Mouse (Mus musculus) liver, embryonic 14.5 days (tissue): ENCODE measurements around the gene Arrdc4. TPM values are rescaled to one million over a fixed set of nuclear protein-coding genes. Genes with fewer than 3 reads are reported as not detected.

Experiments used
- ATAC-seq: fragments of 200-750 bp; cut with Nextera tagmentation; 2 replicates; pipeline ENCODE4 v1.8.0; 2017; ENCODE audit warnings: moderate number of reproducible peaks, mild to moderate bottlenecking, moderate library complexity; ENCODE audit not compliant: insufficient read depth
- DNase-seq, 3 experiments: peaks; one replicate each; pipeline ENCODE4 v3.0.0-alpha.2; 2012 to 2013; ENCODE audit warnings: low read depth in 3 of 3, low spot score in 3 of 3
- H3K27ac ChIP-seq: fragments of 300-500 bp; sonication (generic); 2 replicates; pipeline ENCODE4 v1.5.1; 2014; ENCODE audit warnings: moderate library complexity, mild to moderate bottlenecking, control low read depth, inconsistent platforms
- H3K27me3 ChIP-seq: fragments of 300-500 bp; sonication (generic); 2 replicates; pipeline ENCODE4 v1.6.1; 2014; ENCODE audit warnings: mild to moderate bottlenecking, low read length, moderate library complexity; ENCODE audit not compliant: control insufficient read depth, insufficient read depth
- H3K36me3 ChIP-seq: fragments of 300-500 bp; sonication (generic); replicated peaks from 2 replicates; pipeline ENCODE4 v1.6.1; 2014; ENCODE audit warnings: low read depth; ENCODE audit not compliant: control insufficient read depth, insufficient read depth
- H3K4me1 ChIP-seq, 2 experiments: fragments of 200-500 bp in 1 of 2; fragments of 300-500 bp in 1 of 2; sonication (generic) in 1 of 2; replicated peaks; 2 replicates each; pipeline ENCODE4 v1.6.1; 2012 to 2014; ENCODE audit warnings: antibody characterized with exemption in 1 of 2, inconsistent platforms in 1 of 2, low read length in 1 of 2; ENCODE audit not compliant: control insufficient read depth in 2 of 2, insufficient read depth in 2 of 2
- H3K4me2 ChIP-seq: fragments of 300-500 bp; sonication (generic); 2 replicates; pipeline ENCODE4 v1.6.1; 2014; ENCODE audit warnings: low read depth, mild to moderate bottlenecking, control low read depth, moderate library complexity
- H3K4me3 ChIP-seq, 2 experiments: fragments of 200-500 bp in 1 of 2; fragments of 300-500 bp in 1 of 2; sonication (generic) in 1 of 2; 2 replicates each; pipeline ENCODE4 v1.5.1; 2012 to 2014; ENCODE audit warnings: low read depth in 2 of 2, low read length in 2 of 2, mild to moderate bottlenecking in 2 of 2, control low read depth in 1 of 2, inconsistent platforms in 1 of 2, moderate library complexity in 1 of 2; ENCODE audit not compliant: insufficient read depth in 1 of 2
- H3K9ac ChIP-seq: fragments of 300-500 bp; sonication (generic); replicated peaks from 2 replicates; pipeline ENCODE4 v1.6.1; 2014; ENCODE audit warnings: mild to moderate bottlenecking, control low read depth, moderate library complexity
- H3K9me3 ChIP-seq: fragments of 300-500 bp; sonication (generic); 2 replicates; pipeline ENCODE4 v1.6.1; 2016; ENCODE audit warnings: low read length, mixed read lengths; ENCODE audit not compliant: control insufficient read depth
- CTCF ChIP-seq: IDR thresholded peaks from 2 replicates; pipeline ENCODE4 v1.5.1; 2016; ENCODE audit warnings: antibody characterized with exemption, low read depth, control low read depth
- EP300 ChIP-seq: IDR thresholded peaks from 2 replicates; pipeline ENCODE4 v1.6.1; 2016; ENCODE audit warnings: antibody characterized with exemption, low read depth
- WGBS: fragments of 180-500 bp; shearing (Covaris S2); extraction: QIAGEN DNeasy Blood & Tissue Kit; methylation state at CpG from one replicate; pipeline ENCODE4 v1.1.7; 2014; ENCODE audit not compliant: insufficient replicate concordance; 5-methylcytosine and 5-hydroxymethylcytosine counted together
- polyA plus RNA-seq, 2 experiments: library from polyadenylated mRNA; depleted of rRNA in 1 of 2; stranded (reverse) in 1 of 2; unstranded in 1 of 2; fragments of >200 nt; fragmentation: Nextera tagmentation in 1 of 2; extraction: Ambion mirVana in 1 of 2; gene quantifications; 2 replicates each; pipeline versions ENCODE4 v1.2.1 to v1.2.3; 2012 to 2014

Gene Arrdc4
- polyA plus RNA-seq, 2 experiments: 1.4 to 4.1 TPM

- no peaks in the 10 kb centered on the region for H3K9me3 ChIP-seq
- no peaks in the 10 kb centered on the region for H3K27me3 ChIP-seq
- no peak overlapping the region for H3K4me2 ChIP-seq
- DNase-seq (no peak), ATAC-seq (no peak)
- TF ChIP-seq EP300 (no peak), CTCF (no peak)
- WGBS: 61% methylated on average over 4 of the region's 4 CpGs
- H3K4me3 ChIP-seq: no peak overlapping the region
- H3K27ac ChIP-seq: no peak overlapping the region
- no peaks in the 10 kb centered on the region for H3K36me3 ChIP-seq
- H3K4me1 ChIP-seq: no peaks in the 10 kb centered on the region
- H3K9ac ChIP-seq: no peak overlapping the region
Observed at GRCm38 (mm10) chr7:68765926-68766325, 16.9 kb upstream of the Arrdc4 start.

DNA sequence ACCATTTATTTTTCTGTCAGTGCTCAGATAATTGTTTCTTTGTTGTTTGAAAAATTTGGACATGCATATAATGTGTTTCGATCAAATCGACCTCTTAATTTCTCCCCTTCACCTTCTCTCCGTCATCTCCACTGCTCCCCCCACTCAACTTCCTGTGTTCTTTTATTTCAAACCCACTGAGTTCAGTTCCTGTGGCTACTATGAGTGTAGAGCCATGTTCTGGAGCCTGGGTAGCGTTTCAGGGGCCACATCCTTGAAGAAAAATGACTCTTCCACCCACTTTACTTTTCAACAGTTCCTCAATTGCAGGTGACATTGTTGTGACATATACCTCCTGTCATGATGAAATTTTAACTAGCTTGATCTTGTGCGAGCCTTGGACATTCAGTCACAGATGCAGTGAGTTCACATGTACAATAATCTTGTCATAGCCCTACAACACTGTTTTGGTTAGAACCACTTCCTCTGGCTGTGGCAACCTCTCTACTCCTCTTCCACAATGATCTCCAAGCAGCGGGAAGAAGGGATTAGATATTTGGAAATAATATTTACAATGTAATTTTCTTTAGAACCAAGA lies 10.2 kb upstream of the Arrdc4 start:
- no peak for DNase-seq
- H3K36me3 ChIP-seq: no peaks in the 10 kb centered on the region
- WGBS: 48% methylated on average over 6 of the region's 6 CpGs

GRCm38 (mm10) chr7:68756656-68757204 lies 7.7 kb upstream of the Arrdc4 start:
- no peak for ATAC-seq
- no peak overlapping the region for H3K9ac ChIP-seq
- H3K27me3 ChIP-seq: no peaks in the 10 kb centered on the region
- no peak overlapping the region for H3K27ac ChIP-seq
- H3K9me3 ChIP-seq: no peaks in the 10 kb centered on the region
- 74% methylated on average over 6 of the region's 6 CpGs for WGBS
- no peak overlapping the region for H3K4me2 ChIP-seq
- H3K36me3 ChIP-seq: no peaks in the 10 kb centered on the region
- no peak for TF ChIP-seq EP300
- TF ChIP-seq CTCF: no peak
- no peak overlapping the region for H3K4me3 ChIP-seq
- H3K4me1 ChIP-seq: no peaks in the 10 kb centered on the region
- no peak for DNase-seq

More for the DNA sequence above, 10.2 kb upstream of the Arrdc4 start:
- no peak overlapping the region for H3K9ac ChIP-seq
- no peak overlapping the region for H3K4me2 ChIP-seq
- no peaks in the 10 kb centered on the region for H3K9me3 ChIP-seq
- H3K27me3 ChIP-seq: no peaks in the 10 kb centered on the region
- no peak overlapping the region for H3K27ac ChIP-seq
- ATAC-seq: no peak
- H3K4me1 ChIP-seq: no peaks in the 10 kb centered on the region
- no peak for TF ChIP-seq CTCF
- TF ChIP-seq EP300: no peak
- no peak overlapping the region for H3K4me3 ChIP-seq

DNA sequence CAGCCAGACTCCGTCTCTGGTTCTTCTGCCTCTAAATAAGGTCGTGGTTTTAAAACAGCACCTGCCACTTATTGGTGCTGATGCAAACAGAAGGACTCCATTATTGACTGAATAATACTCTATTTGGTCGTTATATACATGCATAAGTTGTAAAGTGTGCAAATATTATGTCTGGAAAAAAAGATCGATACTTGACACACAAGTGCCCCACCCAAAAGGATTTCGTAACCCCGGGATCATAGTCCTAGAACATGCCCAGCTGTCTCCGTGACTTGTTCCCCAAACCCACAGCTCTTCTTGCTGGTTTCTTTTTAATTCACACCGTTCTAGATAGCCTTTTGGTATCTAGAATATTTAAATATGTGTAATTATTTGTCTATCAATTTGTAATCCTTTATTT lies 878 bp upstream of the Arrdc4 start:
- Histone ChIP-seq H3K4me1 (peaks cover 0 to 13% of the 10 kb centered on the region in 2 experiments; a peak in 3 of 4 replicates), H3K9me3 (no peaks in the 10 kb centered on the region), H3K27ac (no peak overlapping the region), H3K4me3 (peak overlapping the region; percentile 30 to 59; a peak in 2 of 4 replicates), H3K4me2 (peak overlapping the region; percentile 66), H3K27me3 (no peaks in the 10 kb centered on the region), H3K36me3 (no peaks in the 10 kb centered on the region), H3K9ac (no peak overlapping the region)
- TF ChIP-seq EP300 (no peak), CTCF (no peak)
- ATAC-seq (no peak), DNase-seq (no peak)
- WGBS: 56% methylated on average over 8 of the region's 8 CpGs

GRCm38 (mm10) chr7:68748361-68748760 lies 680 bp downstream of the Arrdc4 start:
- no peaks in the 10 kb centered on the region for H3K27me3 ChIP-seq
- H3K27ac ChIP-seq: no peak overlapping the region
- H3K9me3 ChIP-seq: no peaks in the 10 kb centered on the region
- no peak for DNase-seq
- ATAC-seq: no peak
- peak overlapping the region; percentile 66 for H3K4me2 ChIP-seq
- H3K36me3 ChIP-seq: no peaks in the 10 kb centered on the region
- WGBS: 7% methylated on average over 8 of the region's 8 CpGs
- TF ChIP-seq EP300 (no peak), CTCF (no peak)
- peak overlapping the region; percentile 48; the same call in 1 of the 2 replicates for H3K9ac ChIP-seq
- peaks cover 0 to 13% of the 10 kb centered on the region in 2 experiments; a peak in 3 of 4 replicates for H3K4me1 ChIP-seq
- H3K4me3 ChIP-seq: peak overlapping the region; percentile 47 to 59
